Mouse (Mus musculus): Measurements from ENCODE around the gene Ercc6. TPM values are rescaled to one million over a fixed set of nuclear protein-coding genes. Genes with fewer than 3 reads are reported as not detected.

The Ercc6 gene
- polyA plus RNA-seq, 1 experiment from 2014 or later, result 19.2 TPM

DNA sequence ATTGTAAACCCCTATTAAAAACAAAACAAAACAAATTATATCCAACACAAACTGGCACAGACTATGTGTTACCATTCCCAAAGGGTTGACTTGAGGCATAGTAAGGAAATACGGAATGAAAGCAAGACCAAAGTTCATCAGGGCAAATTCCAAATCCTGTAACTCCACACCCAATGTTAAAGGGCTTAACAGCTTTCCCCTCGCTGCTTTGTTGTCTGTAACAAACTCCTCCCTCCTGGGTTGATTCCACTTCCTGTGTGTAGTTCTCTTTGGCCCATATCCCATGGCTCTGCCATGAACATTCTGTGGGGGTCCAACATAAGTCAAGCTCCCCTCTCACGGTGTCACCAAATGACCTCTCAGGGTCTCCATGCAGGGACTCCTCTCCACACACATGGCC is 77.1 kb downstream of the Ercc6 start:
- Histone ChIP-seq H3K27me3 (peaks cover 46% of the 10 kb centered on the region), H3K27ac (no peak overlapping the region), H3K9ac (no peak overlapping the region), H3K36me3 (no peaks in the 10 kb centered on the region), H3K4me3 (replicated peaks) (no peak overlapping the region), H3K4me2 (no peak overlapping the region), H3K9me3 (replicated peaks) (no peaks in the 10 kb centered on the region), H3K4me1 (no peaks in the 10 kb centered on the region)
- ATAC-seq (replicated peaks; ENCODE audit: low FRiP score), result no peak
- 53% methylated on average over 3 of the region's 3 CpGs for WGBS

DNA sequence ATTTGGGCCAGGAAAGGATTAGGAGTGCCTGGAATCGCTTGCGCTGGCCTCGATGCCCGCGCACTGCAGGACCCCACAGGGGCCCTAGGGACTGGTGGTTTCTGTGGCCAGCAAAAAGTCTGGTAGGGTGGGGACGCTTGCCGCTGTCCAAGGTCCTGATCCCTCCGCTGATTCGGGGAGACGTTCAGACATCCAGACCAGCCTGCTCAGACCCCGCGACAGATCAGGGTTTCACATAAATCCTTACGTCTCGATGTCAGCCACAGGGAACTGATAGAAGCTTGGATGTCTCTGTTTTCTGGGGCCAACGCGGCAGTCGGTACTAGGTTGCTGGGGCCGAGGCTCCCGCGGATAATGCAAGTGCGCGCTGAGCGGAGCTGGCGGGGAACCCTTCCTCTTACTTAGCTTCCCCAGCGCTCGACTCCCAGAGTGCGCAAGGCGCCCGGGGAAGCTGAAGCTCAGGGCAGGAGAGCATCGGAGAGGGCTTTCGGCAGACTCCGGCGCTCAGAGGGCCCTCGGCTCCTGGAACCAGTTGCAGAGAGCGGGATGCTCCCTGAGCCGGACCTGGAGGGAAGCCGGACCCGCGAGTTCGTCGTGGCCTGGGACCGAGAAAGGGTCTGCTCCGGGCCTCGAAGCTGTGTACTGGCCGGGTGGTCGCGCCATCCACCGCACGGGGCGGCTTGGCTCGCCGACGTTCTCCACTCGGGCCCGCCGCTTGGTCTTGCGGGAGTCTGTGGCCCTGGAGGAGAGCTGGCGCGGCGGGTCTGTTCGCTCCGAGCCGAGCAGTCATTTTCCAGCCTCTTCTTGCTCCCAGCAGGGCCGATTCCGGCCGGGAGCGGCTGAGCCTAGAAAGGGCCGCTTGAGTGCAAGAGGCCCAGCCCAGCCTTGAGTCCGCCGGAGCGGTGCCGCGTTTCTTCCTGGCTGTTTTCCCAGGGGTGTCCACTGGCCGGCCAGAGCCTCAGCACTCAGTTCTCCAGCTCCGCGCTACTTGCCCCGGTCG is 84.2 kb downstream of the Ercc6 start:
- WGBS, result 1% methylated on average over 78 of the region's 78 CpGs
- Histone ChIP-seq H3K27me3 (peaks cover 100% of the 10 kb centered on the region), H3K9ac (no peak overlapping the region), H3K4me3 (replicated peaks) (peak overlapping the region; percentile 23), H3K4me1 (peaks cover 25% of the 10 kb centered on the region), H3K27ac (no peak overlapping the region), H3K36me3 (no peaks in the 10 kb centered on the region), H3K9me3 (replicated peaks) (no peaks in the 10 kb centered on the region), H3K4me2 (peak overlapping the region; percentile 51)
- ATAC-seq (replicated peaks; ENCODE audit: low FRiP score), result peak; percentile 43

- whole genome bisulfite sequencing, result 6% methylated on average over 23 of the region's 23 CpGs
- H3K4me1 ChIP-seq, result peaks cover 25% of the 10 kb centered on the region
- no peak for ATAC-seq (replicated peaks; ENCODE audit: low FRiP score)
- no peaks in the 10 kb centered on the region for H3K36me3 ChIP-seq
- no peak overlapping the region for H3K27ac ChIP-seq
- H3K27me3 ChIP-seq, result peaks cover 100% of the 10 kb centered on the region
- peak overlapping the region; percentile 29; the same call in 1 of the 2 replicates for H3K4me3 ChIP-seq (replicated peaks)
- no peaks in the 10 kb centered on the region for H3K9me3 ChIP-seq (replicated peaks)
- no peak overlapping the region for H3K9ac ChIP-seq
- H3K4me2 ChIP-seq, result no peak overlapping the region
Observed at GRCm38 (mm10) chr14:32598437-32599219, 85.3 kb downstream of the Ercc6 start.

- peak within 1 kb of the TSS; percentile 29 for H3K4me3 ChIP-seq (replicated peaks)
- peaks cover 100% of the 10 kb centered on the region for H3K27me3 ChIP-seq
- ATAC-seq (replicated peaks; ENCODE audit: low FRiP score), result peak; percentile 18; the same call in 1 of the 2 replicates
- H3K4me2 ChIP-seq, result peak within 1 kb of the TSS; percentile 45
- H3K4me1 ChIP-seq, result peaks cover 25% of the 10 kb centered on the region
- no peaks in the 10 kb centered on the region for H3K36me3 ChIP-seq
- no peak within 1 kb of the TSS for H3K9ac ChIP-seq
- H3K9me3 ChIP-seq (replicated peaks), result no peaks in the 10 kb centered on the region
- H3K27ac ChIP-seq, result no peak within 1 kb of the TSS
- WGBS, result under 1% methylated on average over 53 of the region's 53 CpGs
Observed at GRCm38 (mm10) chr14:32599290-32600041, 86.1 kb downstream of the Ercc6 start, which contains the start of gene Prrxl1. TSS of gene Prrxl1 (plus strand) at chr14:32599407.

DNA sequence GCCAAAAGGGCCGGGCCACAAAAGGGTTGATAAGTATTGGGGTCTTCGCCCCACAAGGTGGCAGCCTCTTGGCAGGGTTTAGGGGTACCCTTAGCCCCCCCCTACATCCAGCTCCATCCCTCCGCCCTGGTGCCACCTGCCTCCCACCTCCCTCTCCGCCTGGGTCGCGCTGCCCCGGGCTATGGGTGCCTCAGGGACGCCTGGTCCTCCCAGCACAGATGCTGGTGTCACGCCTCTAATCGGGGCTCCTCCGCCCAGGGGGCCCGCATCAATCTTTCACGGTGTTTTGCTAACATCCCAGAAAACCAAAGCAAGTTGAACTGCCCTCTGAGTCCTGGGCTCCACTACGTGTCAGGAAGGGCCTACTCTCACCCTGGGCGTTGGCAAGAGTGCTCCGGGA is 86.8 kb downstream of the Ercc6 start:
- Histone ChIP-seq H3K4me2 (no peak overlapping the region), H3K36me3 (no peaks in the 10 kb centered on the region), H3K9me3 (replicated peaks) (no peaks in the 10 kb centered on the region), H3K4me1 (peaks cover 25% of the 10 kb centered on the region), H3K4me3 (replicated peaks) (no peak overlapping the region), H3K27ac (no peak overlapping the region), H3K27me3 (peaks cover 100% of the 10 kb centered on the region), H3K9ac (no peak overlapping the region)
- 4% methylated on average over 16 of the region's 16 CpGs for WGBS
- ATAC-seq (replicated peaks; ENCODE audit: low FRiP score), result no peak

DNA sequence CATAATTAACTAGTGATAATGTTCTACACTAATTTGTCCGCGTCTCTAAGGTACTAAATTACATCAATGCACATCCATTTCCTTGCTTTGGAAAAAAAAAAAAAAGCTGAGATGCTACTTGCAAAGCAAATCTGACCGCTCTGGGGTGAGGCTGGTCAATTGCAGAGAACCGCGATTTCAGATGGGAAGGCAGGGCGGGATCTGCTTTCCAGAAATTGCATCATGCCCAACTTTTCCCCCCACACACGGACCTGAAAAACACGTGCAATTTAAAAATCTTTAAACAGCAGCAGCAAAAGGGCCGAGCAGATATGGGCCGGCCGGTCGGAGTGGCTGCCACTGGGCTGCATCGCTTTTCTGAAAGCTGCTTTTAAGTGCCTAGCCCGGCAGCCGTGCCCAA is 92.2 kb downstream of the Ercc6 start:
- H3K4me1 ChIP-seq, result no peaks in the 10 kb centered on the region
- no peaks in the 10 kb centered on the region for H3K9me3 ChIP-seq (replicated peaks)
- H3K4me2 ChIP-seq, result no peak overlapping the region
- H3K27ac ChIP-seq, result no peak overlapping the region
- no peak overlapping the region for H3K9ac ChIP-seq
- WGBS, result 54% methylated on average over 15 of the region's 15 CpGs
- H3K4me3 ChIP-seq (replicated peaks), result no peak overlapping the region
- peaks cover 81% of the 10 kb centered on the region for H3K27me3 ChIP-seq
- no peaks in the 10 kb centered on the region for H3K36me3 ChIP-seq
- ATAC-seq (replicated peaks; ENCODE audit: low FRiP score), result no peak

- no peaks in the 10 kb centered on the region for H3K36me3 ChIP-seq
- no peak overlapping the region for H3K9ac ChIP-seq
- 70% methylated on average over 8 of the region's 8 CpGs for WGBS
- H3K4me2 ChIP-seq, result no peak overlapping the region
- no peak for ATAC-seq (replicated peaks; ENCODE audit: low FRiP score)
- no peaks in the 10 kb centered on the region for H3K9me3 ChIP-seq (replicated peaks)
- H3K4me3 ChIP-seq (replicated peaks), result no peak overlapping the region
- H3K27ac ChIP-seq, result no peak overlapping the region
- no peaks in the 10 kb centered on the region for H3K4me1 ChIP-seq
- peaks cover 73% of the 10 kb centered on the region for H3K27me3 ChIP-seq
Observed at GRCm38 (mm10) chr14:32606316-32606715, 93.0 kb downstream of the Ercc6 start.

GRCm38 (mm10) chr14:32609392-32609791 is 96.1 kb downstream of the Ercc6 start:
- Histone ChIP-seq H3K9ac (no peak overlapping the region), H3K4me3 (replicated peaks) (no peak overlapping the region), H3K4me2 (no peak overlapping the region), H3K27ac (no peak overlapping the region), H3K36me3 (no peaks in the 10 kb centered on the region), H3K9me3 (replicated peaks) (no peaks in the 10 kb centered on the region), H3K27me3 (peaks cover 47% of the 10 kb centered on the region), H3K4me1 (no peaks in the 10 kb centered on the region)
- ATAC-seq (replicated peaks; ENCODE audit: low FRiP score), result peak; percentile 52; the same call in 1 of the 2 replicates
- WGBS, result 26% methylated on average over 3 of the region's 3 CpGs

- Histone ChIP-seq H3K27me3 (no peaks in the 10 kb centered on the region), H3K9me3 (replicated peaks) (no peaks in the 10 kb centered on the region), H3K4me2 (no peak overlapping the region), H3K4me3 (replicated peaks) (no peak overlapping the region), H3K4me1 (no peaks in the 10 kb centered on the region), H3K9ac (no peak overlapping the region), H3K36me3 (no peaks in the 10 kb centered on the region), H3K27ac (no peak overlapping the region)
- WGBS, result 90% methylated on average over 5 of the region's 5 CpGs
- ATAC-seq (replicated peaks; ENCODE audit: low FRiP score), result no peak
Observed at GRCm38 (mm10) chr14:32617253-32617652, 103.9 kb downstream of the Ercc6 start.

DNA sequence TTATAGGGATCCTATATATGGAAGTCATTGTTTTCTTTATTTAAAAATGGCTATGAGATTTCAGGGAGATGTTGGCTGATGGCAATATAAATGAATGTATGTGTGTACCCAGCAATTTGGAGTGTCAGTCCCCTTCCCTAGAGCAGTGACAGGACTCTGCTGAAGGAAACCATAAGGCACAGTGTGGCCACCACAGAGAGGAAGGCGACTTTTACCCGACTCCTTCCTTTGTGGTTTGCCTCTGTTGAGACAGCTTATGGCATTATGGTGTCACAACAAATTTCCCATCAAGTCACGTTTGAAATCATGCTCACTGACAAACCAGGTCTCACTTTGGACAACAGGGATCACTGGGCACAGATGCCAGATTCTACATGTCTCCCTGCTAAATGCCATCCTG is 110.9 kb downstream of the Ercc6 start:
- no peak overlapping the region for H3K4me3 ChIP-seq (replicated peaks)

GRCm38 (mm10) chr14:32624811-32625210 is 111.5 kb downstream of the Ercc6 start:
- H3K4me2 ChIP-seq, result no peak overlapping the region
- H3K9me3 ChIP-seq (replicated peaks), result no peaks in the 10 kb centered on the region
- ATAC-seq (replicated peaks; ENCODE audit: low FRiP score), result no peak
- no peak overlapping the region for H3K9ac ChIP-seq
- H3K36me3 ChIP-seq, result no peaks in the 10 kb centered on the region
- no peaks in the 10 kb centered on the region for H3K4me1 ChIP-seq
- H3K4me3 ChIP-seq (replicated peaks), result no peak overlapping the region
- no peaks in the 10 kb centered on the region for H3K27me3 ChIP-seq
- whole genome bisulfite sequencing, result 88% methylated on average over 7 of the region's 7 CpGs
- no peak overlapping the region for H3K27ac ChIP-seq

More for the DNA sequence above, 110.9 kb downstream of the Ercc6 start:
- Histone ChIP-seq H3K9ac (no peak overlapping the region), H3K9me3 (replicated peaks) (no peaks in the 10 kb centered on the region), H3K36me3 (no peaks in the 10 kb centered on the region), H3K27ac (no peak overlapping the region), H3K4me2 (no peak overlapping the region), H3K4me1 (no peaks in the 10 kb centered on the region), H3K27me3 (no peaks in the 10 kb centered on the region)
- ATAC-seq (replicated peaks; ENCODE audit: low FRiP score), result no peak
- 76% methylated on average over 3 of the region's 3 CpGs for WGBS
